Mouse (Mus musculus) right cerebral cortex, postnatal 4 days (tissue): Measurements from ENCODE around the gene Polr2b.
A peak's percentile ranks its signal among the peaks of the same experiment; 100 is the strongest.

Experiments used
- DNase-seq: peaks from one replicate; pipeline ENCODE4 v3.0.0-alpha.2; 2022

The Polr2b gene

DNA sequence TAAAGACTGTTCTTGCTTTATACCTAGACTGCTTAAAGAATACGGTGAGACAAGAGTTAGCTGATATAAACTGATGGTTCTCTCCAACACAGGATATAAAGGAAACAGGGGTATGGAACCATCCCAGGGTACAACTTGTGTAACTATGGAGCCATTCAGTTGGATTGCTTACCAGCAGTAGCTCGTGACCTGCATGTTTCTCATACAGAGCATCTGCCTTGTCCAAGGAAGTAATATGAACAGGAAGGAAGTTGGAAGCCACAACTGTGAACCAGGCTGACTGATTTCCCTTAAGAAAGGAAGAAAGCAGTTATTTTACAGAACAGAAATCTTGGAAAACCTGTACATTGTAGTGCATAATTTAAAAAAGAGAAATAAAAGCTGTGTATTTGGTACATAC lies 10.5 kb upstream of the Polr2b start:
- no peak for DNase-seq

- DNase-seq = no peak
Observed at GRCm38 (mm10) chr5:77301296-77301903, 8.5 kb upstream of the Polr2b start.

- no peak for DNase-seq
Observed at GRCm38 (mm10) chr5:77307821-77308553, 2.0 kb upstream of the Polr2b start.

DNA sequence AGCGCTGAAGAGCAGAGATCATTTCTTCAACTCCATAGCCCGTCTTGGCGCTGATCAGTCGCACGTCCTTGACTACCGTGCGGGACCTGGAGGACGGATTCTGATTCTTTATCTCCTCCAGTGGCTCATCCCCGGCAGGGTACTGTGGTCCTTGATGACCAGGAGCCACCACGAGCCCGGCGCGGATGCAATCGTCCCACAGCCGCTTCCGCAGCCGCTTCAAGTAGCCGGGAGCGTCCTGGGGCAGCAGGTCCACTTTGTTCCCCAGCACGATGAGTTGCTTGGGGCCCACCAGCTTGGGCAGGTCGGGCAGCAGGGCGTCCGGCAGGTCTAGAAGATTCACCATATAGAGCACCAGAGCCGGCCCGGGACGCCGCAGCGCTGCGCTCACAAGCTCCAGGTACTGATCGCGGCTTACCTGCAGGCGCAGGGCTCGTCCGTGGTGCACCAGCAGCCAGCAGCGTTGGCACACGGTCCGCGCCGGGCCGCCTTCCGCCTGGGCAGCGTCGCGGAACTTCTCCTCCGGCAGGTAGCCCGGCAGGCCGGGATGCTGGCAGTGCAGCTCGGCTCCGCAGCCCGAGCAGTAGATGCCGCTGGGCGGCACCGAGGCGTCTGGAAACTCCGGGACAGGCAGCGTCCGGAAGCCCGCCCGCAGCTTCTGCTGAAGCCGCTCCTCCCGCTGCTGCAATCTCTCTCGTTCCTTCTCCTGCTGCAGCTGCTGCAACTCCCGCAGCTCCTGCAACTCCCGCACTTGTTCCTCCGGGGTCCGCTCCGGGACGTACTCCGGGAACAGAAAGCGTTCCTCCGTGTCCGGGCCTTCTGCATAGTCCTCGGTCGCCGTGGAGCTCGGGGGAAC lies 668 bp upstream of the Polr2b start:
- no peak for DNase-seq

DNA sequence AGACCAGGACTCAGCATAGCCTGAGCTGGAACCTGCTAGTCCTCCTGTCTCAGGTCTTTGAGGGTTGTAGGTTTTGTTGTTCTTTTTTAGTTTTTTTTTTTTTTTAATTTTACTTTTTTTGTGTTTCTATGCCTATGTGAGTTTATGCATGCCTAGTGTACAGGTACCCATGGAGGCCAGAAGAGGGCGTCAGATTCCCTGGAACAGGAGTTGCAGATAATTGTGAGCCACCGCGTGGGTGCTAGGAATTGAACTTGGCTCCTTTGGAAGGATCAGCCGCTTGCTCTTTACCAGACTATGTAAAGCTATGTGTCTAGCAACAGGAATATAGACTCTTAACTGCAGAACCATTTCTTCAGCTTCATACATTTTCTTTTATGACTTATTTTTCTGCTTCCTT lies 4.3 kb downstream of the Polr2b start:
- DNase-seq = no peak

DNA sequence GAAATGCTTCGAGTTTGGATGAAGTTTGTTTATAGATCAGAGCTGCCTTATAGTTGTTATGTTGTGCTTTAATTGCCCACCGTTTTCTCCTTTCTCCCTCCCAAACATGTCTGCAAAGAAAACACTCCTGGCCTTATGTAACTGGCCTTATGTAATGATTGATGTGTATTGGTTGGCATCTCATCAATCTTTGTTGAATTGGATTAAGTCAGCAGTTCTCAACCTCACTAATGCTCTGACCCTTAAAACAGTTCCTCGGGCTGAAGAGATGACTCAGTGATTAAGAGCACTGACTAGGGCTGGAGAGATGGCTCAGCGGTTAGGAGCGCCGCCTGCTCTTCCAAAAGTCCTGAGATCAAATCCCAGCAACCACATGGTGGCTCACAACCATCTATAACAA lies 5.0 kb downstream of the Polr2b start:
- DNase-seq = no peak

- no peak for DNase-seq
Observed at GRCm38 (mm10) chr5:77324936-77325335, 15.0 kb downstream of the Polr2b start.

GRCm38 (mm10) chr5:77330154-77330553 lies 20.2 kb downstream of the Polr2b start:
- no peak for DNase-seq

DNA sequence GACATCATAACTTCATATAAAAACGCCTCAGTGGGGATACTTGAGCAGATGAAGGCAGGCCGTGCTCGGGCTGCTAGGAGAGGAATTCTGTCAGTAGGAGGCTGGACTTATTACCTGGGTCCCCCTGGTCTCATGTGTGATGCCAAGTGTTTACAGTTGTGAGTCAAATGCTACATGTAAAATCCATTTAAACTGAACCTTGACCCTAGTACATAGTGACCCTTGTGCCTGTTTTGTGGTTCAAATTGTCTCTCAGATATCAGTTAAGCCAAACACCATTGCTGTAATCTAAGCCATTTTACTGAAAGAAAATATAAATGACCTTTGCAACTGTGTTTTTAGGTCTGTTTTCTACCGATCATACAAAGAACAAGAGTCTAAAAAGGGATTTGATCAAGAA lies 30.1 kb downstream of the Polr2b start:
- DNase-seq = no peak

DNA sequence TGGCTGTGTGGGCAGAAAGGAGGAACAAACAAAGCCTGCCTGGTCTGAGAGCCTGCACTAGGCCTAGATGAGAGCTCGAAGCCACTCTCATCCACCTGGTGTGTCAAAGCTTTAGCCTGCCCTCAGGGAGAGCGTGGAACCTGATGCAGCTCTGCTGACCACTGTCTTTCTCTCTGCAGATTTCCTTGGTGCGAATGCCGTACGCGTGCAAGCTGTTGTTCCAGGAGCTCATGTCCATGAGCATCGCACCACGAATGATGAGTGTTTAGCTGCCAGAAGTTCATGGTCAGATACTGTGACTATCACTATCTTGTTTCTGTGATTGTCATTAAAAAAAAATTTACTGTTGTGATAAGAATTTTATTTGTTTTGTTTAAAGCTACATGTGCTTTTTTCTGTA lies 39.0 kb downstream of the Polr2b start:
- no peak for DNase-seq

GRCm38 (mm10) chr5:77349971-77350658 lies 40.2 kb downstream of the Polr2b start:
- no peak for DNase-seq

DNA sequence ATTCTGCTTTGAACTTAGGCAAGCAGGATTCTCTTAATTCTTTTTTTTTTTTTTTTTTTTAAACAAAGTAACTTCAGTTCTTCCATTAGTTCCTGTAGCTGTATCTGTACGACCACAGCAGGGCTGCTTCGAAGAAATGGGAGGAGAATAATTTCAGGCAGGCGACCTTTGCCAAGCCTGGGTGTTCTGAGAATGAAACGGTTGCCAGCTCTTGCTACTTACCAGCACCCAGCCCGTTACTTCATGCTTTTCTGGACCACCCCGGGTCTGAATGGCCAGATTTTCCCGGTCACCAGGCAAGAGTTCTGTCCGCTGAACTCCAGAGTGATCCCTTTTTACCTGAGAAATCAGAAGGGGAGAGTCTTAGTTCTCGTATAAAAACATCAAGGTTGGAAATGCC lies 41.7 kb downstream of the Polr2b start:
- DNase-seq = no peak

- DNase-seq = peak; percentile 88
Observed at GRCm38 (mm10) chr5:77354361-77354787, 44.4 kb downstream of the Polr2b start.

DNA sequence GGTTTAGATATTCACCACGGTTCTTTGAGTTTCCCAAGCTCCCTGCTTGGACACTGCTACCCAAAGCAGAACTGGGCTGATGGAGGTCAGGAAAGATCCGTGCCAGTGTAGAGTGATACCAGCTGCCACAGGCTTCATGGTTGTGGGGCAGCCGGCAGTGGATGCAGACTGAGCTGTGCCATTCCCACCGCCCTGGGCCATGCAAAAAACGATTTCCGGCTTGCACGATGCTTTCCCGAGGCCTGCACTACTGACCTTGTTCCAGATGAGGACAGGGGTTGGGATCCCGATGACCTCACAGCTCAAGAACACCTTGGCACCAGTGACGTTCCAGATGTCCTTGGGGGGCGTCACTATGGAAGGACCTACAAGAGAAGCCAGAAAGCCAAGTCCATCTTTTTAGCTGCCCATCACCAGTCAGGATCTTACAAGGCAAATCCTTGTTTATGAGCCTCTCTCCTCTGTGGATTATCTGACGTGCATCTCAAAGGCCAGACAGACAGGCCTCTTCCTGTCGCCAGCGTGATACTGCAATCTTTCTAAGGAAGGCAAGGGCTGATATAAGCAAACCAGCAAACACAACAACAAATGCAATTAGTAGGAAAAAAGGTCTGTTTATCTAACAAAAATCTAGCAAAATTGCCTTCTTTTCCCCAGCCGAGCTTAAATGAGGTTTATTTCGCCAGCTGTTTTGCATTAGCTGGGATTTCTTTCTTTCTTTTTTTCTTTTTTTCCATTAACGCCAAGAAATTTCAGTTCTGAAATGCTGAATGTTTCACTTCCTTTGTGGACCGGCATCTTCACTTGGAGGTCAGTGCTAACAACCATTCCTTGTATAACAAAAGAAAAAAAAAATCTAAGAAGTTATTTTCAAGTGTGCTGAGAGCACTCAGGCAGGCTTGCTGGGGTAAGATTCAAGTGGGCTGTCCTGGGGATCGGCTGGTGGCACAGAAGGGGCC lies 45.6 kb downstream of the Polr2b start:
- DNase-seq = no peak

DNA sequence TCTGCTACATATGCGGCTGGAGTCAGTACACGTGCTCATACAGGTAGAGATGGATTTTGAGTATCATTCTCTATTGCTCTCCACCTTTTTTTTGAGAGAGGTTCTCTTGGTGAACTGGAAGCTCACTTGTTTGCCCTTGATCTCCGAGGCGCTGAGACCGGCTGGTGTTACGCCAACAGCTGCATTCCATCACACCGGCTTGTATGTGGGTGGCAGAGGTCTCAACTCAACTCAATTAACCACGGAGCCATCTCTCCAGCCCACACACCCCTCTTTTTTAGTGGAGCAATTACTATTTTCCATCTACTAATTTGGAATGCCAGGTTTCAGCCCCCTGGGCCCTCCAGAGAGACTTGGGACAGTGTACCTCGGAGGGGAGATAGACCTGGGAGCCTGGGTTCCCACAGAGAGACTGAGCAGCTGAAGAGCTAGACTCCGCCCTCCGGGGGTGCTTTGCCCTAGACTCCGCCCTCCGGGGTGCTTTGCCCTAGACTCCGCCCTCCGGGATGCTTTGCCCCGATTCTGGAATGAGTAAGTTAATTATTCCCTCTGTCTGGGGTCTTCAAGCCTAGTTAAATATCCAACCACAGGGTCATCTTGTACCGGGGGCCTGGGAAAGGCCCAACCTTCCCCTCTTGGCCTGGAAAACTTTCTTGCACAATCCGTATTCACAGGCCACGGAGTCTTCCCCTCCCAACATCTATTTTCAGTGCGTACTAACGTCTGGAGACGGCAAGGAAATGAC lies 47.6 kb downstream of the Polr2b start:
- DNase-seq = no peak

GRCm38 (mm10) chr5:77358347-77358746 lies 48.4 kb downstream of the Polr2b start:
- no peak for DNase-seq

DNA sequence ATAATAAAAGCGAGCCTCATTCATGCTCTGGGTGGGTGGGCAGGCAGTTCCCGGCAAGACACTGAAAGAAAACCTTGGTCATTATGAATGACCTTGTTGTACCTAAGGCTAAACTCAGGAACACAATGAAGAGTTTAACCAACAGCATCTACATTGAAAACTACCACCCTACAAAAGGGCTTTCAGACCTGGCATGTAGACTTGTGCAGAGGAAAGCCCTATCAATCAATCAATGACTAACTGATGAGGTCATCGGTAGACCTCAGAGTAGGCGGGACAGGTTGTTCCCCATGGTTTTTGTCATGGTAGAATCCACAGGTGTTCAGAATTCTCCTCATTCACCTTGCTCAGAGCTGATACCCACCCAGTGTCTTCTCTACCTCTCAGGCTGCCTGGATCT lies 50.0 kb downstream of the Polr2b start:
- DNase-seq = no peak

DNA sequence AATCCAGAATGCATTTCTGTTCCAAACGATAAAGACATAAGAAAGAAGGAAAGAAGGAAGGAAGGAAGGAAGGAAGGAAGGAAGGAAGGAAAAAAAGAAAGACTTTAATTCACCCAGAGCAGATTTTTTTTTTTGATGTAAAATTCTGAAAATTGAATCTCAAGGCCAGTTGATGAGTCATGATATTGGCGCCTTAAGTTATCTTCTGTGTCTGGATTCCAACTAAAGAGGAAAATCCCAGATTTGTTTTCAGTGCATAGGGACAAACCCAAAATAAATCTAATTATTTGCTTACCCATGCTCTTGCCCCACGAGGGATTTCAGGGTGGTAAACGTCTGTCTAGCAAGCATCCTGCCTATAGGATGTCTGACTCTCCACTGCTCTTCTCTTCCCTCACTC lies 51.1 kb downstream of the Polr2b start:
- DNase-seq = no peak

DNA sequence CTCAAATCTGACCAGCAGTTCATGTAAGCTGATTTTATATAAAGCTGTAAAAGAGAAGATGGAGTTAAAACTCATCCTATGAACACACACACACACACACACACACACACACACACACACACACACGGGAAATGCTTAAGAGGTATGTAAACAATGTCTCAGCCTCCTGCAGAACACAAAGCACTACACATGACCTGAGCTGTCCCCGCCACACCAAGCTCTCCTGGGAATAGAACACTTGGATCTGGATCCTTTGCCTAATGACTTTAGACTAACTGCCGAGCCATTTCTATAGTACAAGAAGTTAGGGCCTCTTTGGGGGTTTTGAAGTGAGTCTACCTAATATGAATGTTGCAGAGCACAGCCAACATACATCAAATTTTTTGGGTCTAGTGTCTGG lies 52.2 kb downstream of the Polr2b start:
- no peak for DNase-seq

- no peak for DNase-seq
Observed at GRCm38 (mm10) chr5:77363650-77364049, 53.7 kb downstream of the Polr2b start.

GRCm38 (mm10) chr5:77364443-77365038 lies 54.6 kb downstream of the Polr2b start:
- DNase-seq = no peak
